Mouse (Mus musculus) myocyte (in vitro differentiated cells): Measurements from ENCODE around the gene Cyp2g1.
"Not testable (repeated sequence)": the region's sequence is repeated elsewhere in the genome, so short reads cannot be mapped to it uniquely, and the experiment has no call there.

Source experiments
- CEBPB ChIP-seq: IDR thresholded peaks from 2 replicates; pipeline ENCODE4 v1.6.1; 2011; ENCODE audit warnings: mild to moderate bottlenecking, moderate library complexity; ENCODE audit not compliant: poor library complexity, insufficient read depth, severe bottlenecking
- E2F4 ChIP-seq: IDR thresholded peaks from one replicate; pipeline ENCODE4 v1.6.1; 2011; ENCODE audit warnings: mild to moderate bottlenecking, control low read depth, moderate library complexity; ENCODE audit not compliant: insufficient read depth
- MAX ChIP-seq: IDR thresholded peaks from one replicate; pipeline ENCODE4 v1.6.1; 2011; ENCODE audit warnings: low read depth, mild to moderate bottlenecking, control low read depth
- MYOG ChIP-seq, 3 experiments: IDR thresholded peaks; one replicate each; pipeline ENCODE4 v1.6.1; 2011; ENCODE audit warnings: control low read depth in 2 of 3, low read depth in 2 of 3, mild to moderate bottlenecking in 2 of 3; ENCODE audit not compliant: insufficient read length in 2 of 3, control insufficient read depth in 1 of 3, insufficient read depth in 1 of 3
- POLR2A ChIP-seq: IDR thresholded peaks from one replicate; pipeline ENCODE4 v1.6.1; 2011; ENCODE audit warnings: low read depth, mild to moderate bottlenecking, control low read depth, moderate library complexity; ENCODE audit not compliant: insufficient read length
- TCF12 ChIP-seq: IDR thresholded peaks from one replicate; pipeline ENCODE4 v1.6.1; 2011; ENCODE audit warnings: mild to moderate bottlenecking, control low read depth; ENCODE audit not compliant: poor library complexity, insufficient read depth, severe bottlenecking

- TF ChIP-seq POLR2A; CEBPB; TCF12; E2F4; MAX; MYOG (IDR thresholded peaks at IDR 0.05; ENCODE audit: control insufficient read depth in 1 of 3, insufficient read depth in 1 of 3, insufficient read length in 2 of 3, low read depth in 2 of 3): not testable (repeated sequence)
Observed at GRCm38 (mm10) chr7:26786013-26786412, 22.7 kb upstream of the Cyp2g1 start.
